Mouse (Mus musculus) lung, postnatal 4 days (tissue): ENCODE measurements around the gene Trappc10.
A peak's percentile ranks its signal among the peaks of the same experiment; 100 is the strongest.
"Not testable (repeated sequence)": the region's sequence is repeated elsewhere in the genome, so short reads cannot be mapped to it uniquely, and the experiment has no call there.

Source experiments
- DNase-seq, 2 experiments: peaks; one replicate each; pipeline ENCODE4 v3.0.0; 2021

Gene Trappc10

DNA sequence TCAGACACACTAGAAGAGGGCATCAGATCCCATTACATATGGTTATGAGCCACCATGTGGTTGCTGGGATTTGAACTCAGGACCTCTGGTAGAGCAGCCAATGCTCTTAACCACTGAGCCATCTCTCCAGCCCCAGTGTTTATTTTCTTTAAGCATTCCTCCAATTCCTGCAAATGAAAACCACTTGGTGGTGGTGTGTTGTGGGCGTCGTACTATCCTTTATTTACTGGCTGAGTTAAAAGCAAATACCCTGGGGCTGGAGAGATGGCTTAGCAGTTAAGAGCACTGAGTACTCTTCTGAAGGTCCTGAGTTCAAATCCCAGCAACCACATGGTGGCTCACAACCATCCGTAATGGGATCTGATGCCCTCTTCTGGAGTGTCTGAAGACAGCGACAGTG, 58.4 kb downstream of the Trappc10 start:
- not testable (repeated sequence) for DNase-seq

DNA sequence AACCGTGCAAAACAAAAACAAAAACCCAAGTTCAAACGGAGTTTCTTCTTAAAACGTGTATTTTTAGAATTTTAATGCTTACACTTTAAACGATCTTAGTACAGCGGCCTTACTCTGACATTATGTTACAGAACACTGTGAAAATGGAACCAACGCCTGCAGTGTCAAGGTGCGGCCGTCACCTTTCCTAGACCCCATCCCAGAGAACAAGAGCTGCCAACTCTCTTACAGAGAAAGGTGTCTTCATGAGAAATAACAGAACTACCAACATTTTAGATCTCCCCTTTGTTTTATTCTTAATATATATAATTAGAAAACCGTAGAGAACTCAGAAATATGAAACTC, 59.1 kb downstream of the Trappc10 start:
- no peak for DNase-seq

DNA sequence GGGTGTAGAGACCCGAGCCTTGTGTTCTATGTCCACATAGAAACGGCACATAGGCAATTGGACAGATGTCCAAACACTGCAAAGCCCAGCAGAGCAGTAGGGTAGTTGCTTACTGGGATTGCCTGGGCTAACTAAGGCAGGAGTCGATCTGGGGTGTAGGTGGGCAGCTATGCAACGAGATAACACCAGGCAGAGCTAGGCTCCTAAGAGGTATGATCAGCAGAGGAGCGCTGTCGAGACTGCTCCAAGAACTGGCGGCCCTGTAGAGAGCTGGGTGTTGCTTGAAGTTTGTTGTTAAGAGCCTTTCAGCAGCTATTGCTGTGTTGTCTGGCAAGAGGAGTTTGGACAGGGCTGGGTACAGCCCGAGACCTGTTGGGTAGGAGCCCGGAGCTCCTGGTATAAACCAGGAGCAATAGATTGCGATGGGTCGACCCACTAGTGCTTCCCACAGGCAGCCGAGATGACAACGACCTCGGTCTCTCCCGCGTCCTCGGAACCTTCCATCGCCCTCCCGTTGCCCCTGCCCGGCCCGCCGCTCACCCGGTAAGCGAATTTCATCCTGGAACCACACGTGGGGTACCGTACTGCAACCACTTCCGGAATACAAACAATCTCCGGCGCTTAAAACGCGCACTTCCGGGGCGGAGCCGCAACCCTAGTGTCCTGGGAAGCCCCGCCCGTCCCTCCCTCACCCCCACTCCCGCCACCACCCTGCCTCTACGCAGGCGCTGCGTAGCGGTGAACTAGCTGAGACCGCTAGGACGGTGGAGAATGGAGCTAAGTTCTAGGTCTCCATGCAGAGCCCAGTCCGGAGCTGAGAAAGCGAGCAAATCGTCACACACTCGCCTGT, 59.7 kb downstream of the Trappc10 start, which contains the start of gene Pwp2:
Gene Pwp2, minus strand, starts transcription at position 619 of the 850 bp plus-strand sequence.
- peak; percentile 90 to 92 for DNase-seq

DNA sequence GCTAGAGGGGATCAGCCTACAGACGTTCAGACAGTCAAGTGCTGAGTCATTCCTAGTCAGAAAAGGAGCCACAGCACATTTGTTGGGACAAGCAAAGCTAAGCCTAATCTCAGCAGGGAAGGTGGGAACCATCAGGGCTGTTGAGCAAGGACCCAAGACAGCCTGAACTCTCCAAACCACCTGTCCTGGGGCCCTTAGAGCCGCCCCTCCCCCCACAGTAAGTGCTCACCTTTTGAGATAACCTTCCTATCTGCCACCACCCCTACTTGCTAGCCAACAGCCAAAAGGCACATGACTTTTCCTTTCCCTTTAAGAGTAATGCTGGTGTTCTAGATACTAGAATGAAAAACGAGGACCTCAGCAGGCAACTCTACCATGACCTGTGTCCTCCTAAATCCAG, 60.9 kb downstream of the Trappc10 start:
- no peak for DNase-seq

DNA sequence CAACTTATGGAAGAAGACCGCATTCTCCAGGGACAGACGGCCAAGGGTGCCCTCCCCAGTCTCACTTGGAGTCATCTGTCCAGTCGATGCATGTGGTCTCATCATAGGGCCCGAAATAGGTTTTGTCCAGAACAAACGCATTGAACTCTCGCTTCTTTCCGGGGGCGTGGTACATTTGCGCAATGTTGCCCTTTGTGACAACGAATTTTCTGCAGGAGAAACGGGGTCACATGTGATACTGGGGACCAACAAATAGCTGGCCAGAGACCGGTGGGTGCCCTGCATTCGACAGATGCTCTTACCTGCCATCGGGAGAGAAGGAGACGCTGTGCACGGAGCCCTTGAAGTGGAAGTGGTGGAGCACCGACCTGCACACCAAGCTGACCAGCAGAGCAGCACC, 62.1 kb downstream of the Trappc10 start:
- no peak for DNase-seq

DNA sequence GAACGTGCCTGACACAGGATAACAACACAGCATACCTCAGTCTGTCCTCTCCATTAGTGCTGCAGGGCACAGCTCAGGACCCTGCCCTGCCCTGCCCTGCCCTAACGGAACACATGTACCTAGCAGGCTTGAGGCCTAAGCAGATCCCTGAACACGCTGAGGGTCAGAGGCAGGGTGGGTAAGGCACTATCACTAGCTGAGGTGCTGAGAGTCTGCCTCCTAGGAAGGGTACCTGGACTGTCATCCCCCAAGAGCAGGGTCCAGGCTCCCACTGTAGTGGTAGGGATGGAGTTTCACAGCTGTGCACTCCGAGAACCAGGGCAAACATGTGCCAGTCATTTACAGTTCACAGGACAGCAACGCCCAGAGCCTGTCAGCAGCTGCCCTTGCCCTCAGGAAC, 70.0 kb downstream of the Trappc10 start:
- DNase-seq = no peak

DNA sequence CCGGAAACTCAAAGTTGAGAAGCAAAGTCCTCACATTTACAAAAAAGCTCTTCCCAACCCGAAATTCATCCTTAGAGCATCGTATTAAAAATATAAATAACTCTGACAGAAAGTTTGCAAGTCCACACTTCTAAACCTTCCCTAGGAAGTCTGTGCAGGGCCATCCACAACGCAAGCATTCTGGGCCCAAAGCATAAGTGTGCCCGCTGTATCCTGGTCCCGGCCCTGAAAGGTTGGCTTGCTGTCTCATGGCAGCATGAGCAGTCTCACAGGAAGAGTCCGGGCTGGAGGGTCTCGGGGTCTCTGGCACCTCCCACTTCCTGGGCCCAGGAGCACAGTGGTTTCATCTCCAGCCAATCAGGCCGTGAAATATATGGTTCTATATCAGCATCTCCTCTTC, 72.9 kb downstream of the Trappc10 start:
- no peak for DNase-seq

DNA sequence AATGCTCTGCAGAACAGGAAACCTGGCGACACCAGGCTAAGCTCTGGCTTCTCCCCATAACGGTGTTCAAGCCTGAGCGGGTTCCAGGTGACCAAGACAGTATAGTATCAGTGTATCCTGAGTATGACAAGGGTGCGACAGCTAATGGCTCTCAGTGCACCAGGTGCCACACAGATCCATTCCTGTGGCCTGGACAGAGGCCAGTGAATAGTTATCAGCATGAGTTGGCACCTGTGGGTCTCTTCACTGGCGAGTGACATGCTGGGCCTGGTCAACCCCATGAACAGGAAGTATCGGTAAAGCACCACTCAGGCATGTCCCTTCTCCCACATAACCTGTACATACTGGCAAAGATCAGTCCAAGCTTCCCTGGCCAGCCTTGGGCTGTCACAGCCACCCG, 73.4 kb downstream of the Trappc10 start:
- DNase-seq = no peak

DNA sequence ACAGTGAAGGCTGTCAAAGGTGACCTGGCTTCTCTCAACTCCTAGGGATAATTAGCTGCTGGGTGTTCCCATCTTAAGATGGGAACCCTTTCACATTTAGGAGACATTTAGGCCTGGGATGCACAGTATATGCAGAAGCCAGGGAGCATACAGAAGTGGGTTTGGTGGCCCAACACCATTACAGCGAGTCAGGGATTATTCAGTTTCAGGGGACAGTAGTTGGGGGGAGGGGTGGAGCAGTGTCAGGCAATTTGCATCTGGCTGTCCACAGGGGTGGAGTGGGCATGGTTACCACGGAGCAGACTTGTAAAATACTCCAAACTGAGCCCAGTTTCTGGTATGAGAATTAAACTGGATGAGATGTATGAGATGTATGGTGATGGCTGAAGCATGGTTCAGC, 74.0 kb downstream of the Trappc10 start:
- DNase-seq = no peak

DNA sequence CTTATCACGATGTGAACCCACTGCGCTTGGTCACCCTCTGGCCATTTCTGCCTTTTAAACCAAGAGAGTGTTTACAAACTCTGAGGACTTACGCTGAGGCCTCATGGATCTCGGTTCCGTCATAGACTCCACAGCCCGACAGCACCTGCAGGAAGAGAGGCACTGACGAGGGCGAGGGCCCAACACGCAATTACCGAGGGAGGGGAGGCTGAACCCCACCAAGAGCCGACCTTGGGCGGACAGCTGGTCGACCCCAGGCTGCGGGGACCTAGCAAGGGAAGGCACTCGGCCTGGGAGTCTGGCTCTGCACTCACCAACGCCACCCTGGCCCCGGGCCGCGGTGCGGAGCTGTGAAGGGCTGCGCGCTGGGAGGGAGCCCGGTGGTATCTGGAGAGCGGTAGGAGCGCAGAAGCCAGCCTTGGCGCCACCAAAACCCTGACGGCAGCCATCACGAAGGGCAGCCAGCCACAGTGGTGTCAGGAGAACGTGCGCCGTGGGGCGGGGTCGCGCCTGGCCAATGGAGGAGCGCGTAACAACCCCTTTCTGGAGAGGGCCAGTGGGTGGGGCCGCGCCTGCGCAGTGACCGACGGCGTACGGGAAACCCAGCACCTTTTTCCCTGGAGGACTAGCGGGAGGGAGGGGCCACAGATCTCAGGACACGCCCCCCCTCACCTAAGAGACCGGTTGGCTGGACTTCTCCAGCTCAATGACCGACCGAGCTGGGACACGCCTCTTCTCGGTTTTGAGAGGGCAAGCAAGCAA, 75.0 kb downstream of the Trappc10 start, which contains the start of gene D10Jhu81e:
Gene D10Jhu81e, minus strand, starts transcription at position 502 of the 762 bp plus-strand sequence.
- peak; percentile 100 for DNase-seq

DNA sequence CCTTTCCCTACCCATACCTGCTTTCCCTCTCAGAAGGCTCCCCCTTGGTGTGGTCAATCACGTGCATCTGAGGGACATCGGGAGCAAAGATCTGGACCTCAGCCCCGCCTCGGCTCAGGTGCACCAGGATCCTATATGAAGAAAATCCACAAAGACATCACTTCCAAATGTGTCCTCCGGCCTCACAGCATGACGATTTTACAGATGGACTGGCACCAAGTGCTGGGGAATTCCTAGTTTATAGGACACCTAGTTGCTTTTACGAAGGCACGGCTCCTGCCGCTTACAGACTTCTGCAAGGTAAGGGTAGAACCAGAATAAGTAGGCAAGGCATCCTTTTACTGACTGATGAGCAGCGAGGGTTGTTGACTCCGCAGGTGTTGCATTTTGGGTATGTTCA, 75.6 kb downstream of the Trappc10 start:
- DNase-seq = no peak

DNA sequence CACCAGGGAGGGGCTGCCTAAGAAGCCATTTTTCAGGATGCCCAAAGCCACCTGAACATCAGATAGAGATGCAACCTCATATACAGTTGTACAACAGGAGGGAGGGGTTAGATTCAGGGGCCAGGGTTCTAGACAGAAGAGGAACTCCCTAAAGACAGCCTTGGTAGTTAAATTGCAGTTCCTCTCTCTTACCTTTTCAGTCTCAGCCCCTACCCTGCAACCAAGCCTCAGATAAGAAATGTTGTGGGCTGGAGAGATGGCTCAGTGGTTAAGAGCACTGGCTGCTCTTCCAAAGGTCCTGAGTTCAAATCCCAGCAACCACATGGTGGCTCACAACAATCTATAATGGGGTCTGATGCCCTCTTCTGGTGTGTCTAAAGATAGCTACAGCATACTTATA, 76.7 kb downstream of the Trappc10 start:
- no peak for DNase-seq

DNA sequence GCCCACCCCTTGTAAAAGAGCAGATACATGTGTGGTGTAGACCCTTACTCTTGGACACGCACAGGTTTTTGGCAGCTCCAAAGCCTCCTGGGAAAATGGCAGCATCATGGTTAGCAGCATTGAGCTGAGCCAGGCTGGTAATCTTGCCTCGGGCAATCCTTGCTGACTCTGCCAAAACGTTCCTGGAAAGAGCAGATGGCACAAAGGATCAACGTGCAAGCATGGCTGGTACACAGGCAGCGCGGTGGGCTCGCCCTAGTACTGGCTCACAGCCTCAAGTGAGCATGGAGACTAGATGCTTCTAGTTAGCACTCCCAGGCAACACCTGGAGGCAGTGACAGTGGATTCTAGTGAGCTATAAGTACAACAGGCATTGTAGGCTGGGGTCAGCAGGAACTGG, 77.1 kb downstream of the Trappc10 start:
- DNase-seq = no peak

DNA sequence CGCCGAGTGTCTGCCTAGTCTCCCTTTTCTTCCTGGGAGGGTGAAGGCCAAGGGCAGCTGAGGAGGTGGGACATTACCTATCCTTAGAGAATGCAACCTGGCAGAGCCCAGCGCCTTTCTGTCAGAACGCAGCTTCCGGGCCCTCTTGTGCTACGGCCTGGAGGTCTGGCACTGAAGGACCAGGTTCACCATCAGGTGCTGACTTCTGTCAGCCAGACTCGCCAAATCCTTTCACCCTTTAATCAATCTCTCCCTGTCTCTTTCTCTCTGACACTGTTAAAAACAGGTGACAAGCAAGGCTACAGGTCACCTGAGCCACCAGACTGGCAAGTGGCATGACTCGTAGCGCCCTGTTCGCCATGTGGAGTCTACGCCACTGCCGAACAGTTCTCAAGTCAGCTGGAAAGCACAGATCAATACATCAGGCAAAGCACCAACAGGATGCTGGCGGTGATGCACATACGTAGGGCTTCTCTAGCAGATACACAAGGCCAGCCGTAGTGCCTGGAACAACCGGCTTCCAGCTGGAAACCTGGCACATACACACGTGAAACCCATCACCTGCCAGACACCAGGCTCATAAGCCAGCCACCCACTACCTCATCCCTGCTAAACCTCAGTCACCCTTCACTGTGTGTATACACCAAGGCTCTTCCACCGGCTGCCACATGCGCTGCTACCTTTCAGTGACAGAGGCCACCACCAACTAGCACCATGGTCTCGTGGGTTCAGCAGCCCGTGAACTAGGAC, 79.0 kb downstream of the Trappc10 start:
- DNase-seq = no peak

DNA sequence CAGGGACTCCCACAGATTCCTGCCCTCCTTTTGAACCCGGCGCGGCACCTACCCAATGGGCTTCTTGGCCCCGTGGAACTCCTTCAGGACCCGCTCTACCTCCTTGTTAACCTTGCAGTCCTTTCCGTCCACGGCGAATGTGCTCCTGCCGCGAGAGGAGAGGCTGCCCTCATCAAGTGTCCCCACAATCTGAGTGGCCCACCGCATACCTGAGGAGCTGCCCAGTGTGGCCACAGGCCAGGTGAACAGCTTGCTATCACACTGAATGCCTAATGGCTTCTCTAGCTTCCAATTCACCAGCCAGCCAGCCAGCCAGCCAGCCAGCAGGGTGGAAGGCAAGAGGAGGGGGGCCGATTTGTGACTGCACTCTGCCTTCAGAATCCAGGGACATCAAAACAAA, 79.7 kb downstream of the Trappc10 start:
- DNase-seq = no peak

DNA sequence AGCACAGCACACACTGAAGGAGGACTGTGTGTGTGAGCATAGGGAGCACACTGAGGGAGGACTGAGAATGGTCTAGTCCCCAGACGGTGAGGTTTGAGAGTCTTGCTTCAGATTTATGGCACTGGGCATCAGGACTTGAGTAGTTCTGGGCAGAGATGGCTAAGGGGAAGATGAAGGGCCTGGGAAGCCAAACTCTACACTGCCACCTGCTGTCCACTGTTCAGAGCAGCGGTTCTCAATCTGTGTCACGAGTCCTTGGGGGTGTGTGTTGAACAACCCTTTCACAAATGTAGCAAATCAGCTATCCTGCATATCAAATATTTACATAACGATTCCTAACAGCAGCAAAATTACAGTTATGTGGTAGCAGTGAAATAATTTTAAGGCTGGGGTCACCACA, 80.5 kb downstream of the Trappc10 start:
- peak; percentile 63 to 83 for DNase-seq

DNA sequence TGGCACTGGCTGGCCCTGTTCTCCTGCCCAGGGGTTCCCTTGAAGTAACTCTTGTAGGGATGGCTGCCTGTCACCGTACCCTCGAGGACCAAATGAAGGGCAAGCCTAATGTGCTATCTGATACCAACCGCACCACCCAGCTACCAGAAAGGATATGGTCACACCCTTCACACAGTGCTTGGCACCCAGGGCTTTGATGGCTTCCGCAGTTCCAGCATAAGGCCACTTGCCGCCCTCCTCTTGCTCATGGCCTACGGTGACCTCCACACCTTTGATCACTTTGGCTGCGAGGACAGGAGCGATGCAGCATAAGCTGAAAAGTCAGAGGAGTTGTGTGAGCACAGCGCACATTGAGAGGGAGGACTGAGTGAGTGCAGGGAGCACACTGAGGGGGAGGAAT, 81.2 kb downstream of the Trappc10 start:
- DNase-seq = no peak

DNA sequence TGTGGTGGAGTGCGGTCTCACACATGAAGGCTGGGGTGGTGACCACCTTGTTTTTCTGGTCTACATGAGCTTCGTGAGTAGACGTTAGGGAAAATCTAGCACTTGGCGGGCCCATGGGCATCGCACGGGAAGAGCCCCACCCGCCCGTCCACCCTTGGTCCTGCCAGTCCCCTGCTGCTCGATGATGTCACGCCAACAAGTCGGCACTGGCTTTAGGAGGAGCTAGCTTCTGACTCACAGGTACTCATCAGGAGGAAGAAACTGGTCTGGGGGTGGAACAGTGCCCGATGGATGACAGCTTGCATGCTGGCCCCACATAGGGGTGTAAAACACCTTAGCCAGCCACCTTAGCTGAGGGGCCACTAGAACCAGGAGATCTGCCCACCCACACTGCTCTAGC, 81.8 kb downstream of the Trappc10 start:
- no peak for DNase-seq

DNA sequence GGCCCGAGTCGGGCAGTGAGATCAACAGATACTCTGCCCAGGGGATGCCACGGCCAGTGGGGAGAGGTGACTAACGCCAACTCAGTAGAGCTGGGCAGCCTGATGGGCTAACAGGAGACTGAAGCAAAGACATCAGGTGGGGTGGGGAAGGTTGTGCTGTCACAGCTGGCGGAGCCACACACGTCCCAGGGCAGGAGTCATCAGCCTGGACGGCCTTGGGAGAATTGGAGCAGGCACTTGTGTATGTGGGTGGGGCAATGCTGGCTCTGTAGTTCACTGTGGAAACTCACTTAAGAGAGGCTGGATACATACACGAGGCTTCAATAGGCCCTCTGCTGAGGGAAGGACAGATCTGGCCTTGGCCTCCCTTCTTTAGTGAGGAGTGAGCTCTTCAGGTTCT, 83.3 kb downstream of the Trappc10 start:
- no peak for DNase-seq

DNA sequence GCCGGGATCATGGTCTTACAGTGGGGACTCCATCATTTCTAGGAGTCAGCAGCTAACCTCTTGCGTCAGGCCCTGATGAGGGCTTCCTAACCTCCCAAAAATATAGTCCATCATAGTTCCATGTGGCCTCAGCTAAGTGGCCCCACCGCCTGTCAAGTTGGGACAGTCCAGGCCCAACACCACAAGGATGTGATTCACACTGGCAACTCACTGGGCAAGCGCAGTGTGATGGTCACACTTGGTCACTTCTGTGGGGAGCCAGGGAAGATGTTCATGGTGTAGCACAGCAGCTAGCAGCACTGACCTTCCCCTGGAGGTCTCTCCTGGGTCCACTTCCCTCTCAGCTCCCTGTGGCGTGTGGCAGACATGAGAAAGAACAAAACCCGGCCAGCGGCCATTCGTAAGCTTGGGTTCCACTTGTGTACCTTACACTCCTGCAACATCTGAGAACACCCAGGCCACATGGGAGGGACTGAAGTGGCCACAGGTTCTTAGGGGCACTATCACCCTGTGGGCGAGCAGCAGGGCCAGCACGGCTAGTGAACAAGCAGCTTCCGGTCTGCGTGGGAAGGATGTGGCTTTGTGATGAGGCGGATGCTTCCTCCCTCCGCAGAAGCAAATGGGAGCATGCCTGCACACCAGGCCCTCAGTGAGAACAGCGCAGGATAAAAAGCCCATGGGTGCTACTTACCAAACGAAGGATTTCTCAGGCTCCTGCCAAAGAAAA, 83.9 kb downstream of the Trappc10 start:
- peak in 1 of 2 experiments; percentile 50 for DNase-seq

DNA sequence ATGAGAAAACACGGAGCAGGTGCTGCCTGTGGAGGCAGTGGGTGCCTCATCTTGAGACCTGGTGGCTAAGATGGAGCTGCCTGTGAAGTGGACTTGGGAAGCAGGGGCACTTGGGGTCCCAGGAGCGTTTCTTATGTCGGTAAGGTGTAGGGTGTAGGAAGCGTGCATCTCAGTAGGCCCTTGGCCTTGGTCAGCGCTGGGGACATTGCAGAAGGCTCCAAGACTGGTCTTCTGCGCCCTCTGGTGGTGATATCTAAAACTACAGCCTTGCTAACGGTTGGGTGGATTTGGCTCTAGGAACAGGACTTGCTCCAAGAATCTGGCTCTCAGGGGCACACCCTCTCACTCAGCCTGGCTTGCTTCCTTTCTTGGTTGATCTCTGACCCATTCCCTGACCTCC, 84.5 kb downstream of the Trappc10 start:
- peak; percentile 76 to 89 for DNase-seq

DNA sequence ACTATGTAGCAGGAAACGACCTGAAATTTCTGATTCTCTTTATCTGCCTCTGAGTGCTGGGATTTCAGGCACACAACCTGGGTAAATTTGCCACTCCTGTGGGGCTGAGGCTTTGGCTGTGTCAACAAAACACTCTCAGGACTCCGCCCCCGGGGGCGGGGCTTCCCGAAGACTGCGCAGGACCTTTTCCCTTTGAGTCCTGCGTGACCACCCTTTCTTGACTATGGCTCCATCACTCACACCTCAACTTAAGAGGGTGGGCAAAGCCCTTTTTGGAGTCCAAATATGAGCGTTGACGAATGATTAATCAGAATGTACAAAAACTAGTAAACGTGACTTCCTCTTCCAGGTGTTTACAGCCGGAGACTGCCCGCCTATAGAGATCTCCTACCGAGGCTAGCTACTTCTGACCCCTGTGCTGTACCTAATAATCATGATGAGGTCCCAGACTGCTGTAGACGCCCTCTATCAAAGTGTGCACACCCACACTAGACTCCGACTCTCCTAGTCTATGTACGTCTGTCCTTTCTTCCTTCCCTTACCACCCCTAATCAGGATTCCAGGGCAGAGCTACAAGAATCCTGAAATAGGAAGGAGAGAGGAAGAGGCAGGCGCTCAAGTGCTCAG, 85.1 kb downstream of the Trappc10 start:
- DNase-seq = peak; percentile 76 to 78
